Mouse (Mus musculus) splenic B cell, adult 2 months (primary cell): ENCODE data around the gene Gm29776.
A peak's percentile ranks its signal among the peaks of the same experiment; 100 is the strongest.

Experiments used
- DNase-seq: peaks from one replicate; pipeline ENCODE4 v3.0.0-alpha.2; 2011; ENCODE audit warnings: low read depth, low spot score
- H3K27me3 ChIP-seq: 2 replicates; pipeline ENCODE4 v1.6.1; 2012; ENCODE audit warnings: mild to moderate bottlenecking, low read length, moderate library complexity, mixed read lengths; ENCODE audit not compliant: control insufficient read depth, poor library complexity, insufficient read depth, severe bottlenecking
- H3K36me3 ChIP-seq: 2 replicates; pipeline ENCODE4 v1.6.1; 2012; ENCODE audit warnings: mild to moderate bottlenecking, low read length, moderate library complexity, mixed read lengths; ENCODE audit not compliant: control insufficient read depth, poor library complexity, insufficient read depth, severe bottlenecking

The Gm29776 gene

DNA sequence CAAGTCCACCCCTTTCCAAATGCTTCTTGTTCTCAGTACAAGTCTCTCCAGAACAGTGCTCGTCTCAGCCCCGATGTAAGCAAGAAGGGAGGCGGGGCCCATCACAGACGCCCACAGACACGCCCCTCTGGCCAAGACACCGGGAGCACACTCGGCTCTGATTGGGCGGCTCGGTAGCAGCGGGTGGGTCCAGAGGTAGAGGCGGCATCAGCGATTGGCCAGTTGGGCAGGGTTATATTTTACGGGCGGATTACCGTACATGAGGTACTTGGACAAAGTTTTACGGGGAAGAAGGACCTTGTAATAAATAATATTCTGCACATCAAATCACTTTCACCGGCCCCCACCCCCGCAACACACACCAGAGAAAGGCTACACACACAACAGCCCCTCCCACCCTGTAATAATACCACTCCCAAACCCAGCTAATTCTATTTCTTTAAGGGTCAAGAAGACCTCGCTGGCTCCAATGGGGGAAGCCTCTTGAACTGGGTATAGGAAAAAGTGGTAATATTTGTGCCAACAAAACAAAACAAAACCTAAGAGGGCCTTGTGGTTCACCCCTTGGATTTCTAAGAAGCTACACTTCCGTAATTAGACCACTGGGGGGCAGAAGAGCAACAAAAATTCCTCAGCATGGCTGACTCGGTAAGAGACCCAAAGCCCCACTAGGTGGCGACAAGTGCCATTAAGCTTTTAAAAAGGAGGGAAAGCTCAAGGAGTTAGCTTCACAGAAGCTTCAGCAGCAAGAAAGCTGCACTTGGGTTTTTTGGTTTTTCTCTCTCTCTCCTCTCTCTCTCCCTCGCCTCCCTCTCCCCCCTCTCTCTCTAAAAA is 47.8 kb downstream of the Gm29776 start:
- H3K36me3 ChIP-seq, result peaks cover 17% of the 10 kb centered on the region
- DNase-seq, result peak; percentile 94
- H3K27me3 ChIP-seq, result no peaks in the 10 kb centered on the region

DNA sequence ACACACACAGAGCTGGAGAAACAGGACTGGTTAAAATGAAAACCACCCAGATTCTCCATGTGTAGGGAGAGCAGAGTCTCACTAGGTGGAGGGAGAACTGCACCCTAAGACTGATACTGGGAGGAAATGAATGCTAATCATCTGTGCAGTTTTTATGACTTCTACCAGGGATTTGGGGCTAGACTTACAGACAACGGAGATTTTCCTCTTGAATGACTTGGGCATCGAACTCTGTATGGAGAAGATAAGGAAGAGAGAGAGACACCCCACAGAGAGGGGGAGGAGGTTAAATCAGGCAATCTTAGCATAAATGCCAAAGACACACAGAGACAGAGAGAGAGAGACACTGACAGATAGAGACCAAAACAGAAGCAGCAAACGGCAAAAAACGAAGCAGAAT is 50.7 kb downstream of the Gm29776 start:
- no peak for DNase-seq
- Histone ChIP-seq H3K27me3 (no peaks in the 10 kb centered on the region), H3K36me3 (peaks cover 23% of the 10 kb centered on the region)

DNA sequence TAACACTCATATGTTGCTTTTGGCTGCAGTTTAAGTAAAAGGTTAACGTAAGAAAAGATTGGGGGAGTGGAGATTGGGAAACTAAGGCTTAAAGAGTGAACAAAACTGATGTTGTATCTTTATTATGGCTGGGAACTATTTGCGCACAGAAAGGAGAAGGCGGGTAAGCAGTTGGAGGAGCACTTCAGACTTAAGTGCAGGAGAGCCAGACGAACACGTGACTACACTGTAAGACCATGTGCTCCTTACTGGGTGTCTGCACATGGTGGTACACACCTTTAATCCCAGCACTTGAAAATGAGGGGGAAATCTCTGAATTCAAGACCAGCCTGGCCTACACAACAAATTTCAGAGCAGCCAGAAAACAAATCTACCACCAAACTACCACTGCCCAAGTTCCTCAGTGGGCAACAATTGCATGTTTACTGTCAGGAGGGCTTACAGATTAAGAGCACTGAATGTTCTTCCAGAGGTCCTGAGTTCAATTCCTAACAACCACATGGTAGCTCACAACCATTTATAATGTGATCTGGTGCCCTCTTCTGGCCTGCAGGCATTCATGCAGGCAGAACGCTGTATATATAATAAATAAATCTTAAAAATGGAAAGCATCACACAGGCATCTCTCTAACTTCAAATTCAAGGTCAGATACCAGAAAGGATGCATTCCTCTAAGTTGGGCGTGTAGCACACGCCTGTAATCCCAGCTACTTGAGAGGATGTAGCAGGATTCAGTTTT is 51.6 kb downstream of the Gm29776 start:
- H3K27me3 ChIP-seq, result no peaks in the 10 kb centered on the region
- DNase-seq, result no peak

DNA sequence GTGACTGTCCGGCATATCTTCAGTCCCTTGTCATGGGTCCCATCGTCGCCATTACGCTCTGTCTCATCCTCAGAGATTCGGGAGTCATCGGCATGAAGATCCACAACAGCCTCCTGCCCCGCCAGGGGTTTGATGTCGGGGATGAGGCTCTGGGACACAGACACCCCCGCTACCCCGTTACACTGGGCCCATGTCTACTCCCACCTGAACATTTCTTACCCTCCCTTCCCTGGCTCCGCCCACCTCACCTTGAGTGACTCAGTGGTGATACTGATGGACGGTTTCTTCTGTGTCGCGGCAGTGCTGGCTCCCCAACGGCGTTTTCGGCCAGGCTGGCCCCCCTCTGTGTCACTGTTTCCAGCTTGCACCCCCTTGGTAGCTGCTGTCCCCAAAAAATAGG is 52.2 kb downstream of the Gm29776 start:
- Histone ChIP-seq H3K36me3 (peaks cover 26% of the 10 kb centered on the region), H3K27me3 (no peaks in the 10 kb centered on the region)
- no peak for DNase-seq

More for the DNA sequence above, 51.6 kb downstream of the Gm29776 start:
- H3K36me3 ChIP-seq, result peaks cover 26% of the 10 kb centered on the region

DNA sequence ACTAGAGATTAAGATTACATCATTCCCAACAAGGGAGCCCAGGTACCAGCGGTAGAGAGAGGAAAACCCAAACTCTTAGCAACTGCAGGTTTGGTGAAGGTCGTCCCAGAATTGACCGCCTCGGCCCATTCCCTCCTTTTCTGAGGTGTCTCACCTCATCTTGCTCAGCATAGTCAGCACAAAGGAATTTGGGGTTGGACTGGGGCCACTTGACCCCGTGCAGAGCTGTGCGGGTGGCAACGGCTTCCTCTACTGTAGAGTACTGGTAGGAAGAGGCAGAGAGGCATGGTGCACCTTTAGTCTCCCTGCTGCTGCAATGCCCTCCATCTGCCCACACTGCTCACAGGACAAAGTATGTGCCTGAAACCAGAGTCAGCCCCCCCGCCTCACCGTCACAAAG is 54.3 kb downstream of the Gm29776 start:
- Histone ChIP-seq H3K36me3 (peaks cover 20% of the 10 kb centered on the region), H3K27me3 (no peaks in the 10 kb centered on the region)
- no peak for DNase-seq

DNA sequence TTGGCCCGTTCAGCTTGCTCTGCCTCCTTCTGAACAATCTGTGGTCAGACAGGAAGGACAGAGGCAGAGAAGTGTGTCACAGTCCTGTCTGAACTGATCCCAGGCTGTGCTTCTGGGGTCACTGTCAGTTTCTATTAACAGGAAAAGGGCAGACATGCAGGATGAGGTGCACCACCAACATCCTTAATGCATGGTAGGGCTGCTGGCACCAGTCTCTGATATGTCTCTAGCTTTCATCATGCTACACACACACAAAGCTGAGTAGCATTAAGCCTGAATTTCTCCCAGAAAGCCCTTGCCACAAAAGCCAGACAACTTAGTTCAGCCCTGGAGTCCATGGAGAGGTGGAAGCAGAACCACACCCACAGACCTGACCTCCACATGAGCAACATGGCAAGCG is 55.6 kb downstream of the Gm29776 start:
- peaks cover 18% of the 10 kb centered on the region for H3K36me3 ChIP-seq
- no peak for DNase-seq
- no peaks in the 10 kb centered on the region for H3K27me3 ChIP-seq
